Mouse (Mus musculus): Measurements from ENCODE around the gene Hfe.

DNA sequence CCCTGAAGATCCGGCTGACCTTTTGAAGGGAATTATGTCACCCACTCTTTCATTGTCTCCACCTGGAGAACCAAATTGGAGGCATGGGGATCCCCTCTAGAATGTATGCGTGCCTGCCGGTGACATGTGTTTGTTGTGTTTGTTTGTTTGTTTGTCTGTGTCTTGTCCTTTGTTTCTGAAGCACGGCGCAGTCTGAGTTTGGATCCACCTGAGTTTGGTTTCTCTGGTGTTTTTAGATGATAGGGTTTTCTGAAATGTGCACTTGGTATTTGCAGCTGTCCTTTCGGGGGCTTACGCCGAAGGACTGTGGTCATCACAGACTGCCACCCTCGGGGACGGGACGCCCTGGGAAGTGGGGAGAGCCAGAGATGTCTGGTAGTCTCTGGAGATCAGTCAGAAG lies 6.5 kb upstream of the Hfe start:
- no peak for TF ChIP-seq CTCF (conservative IDR thresholded peaks at IDR 0.05; ENCODE audit: low read length)
- no peak for TF ChIP-seq POU5F1 (IDR thresholded peaks at IDR 0.05; ENCODE audit: borderline replicate concordance, low read length)
